Mouse (Mus musculus) kidney, embryonic 16.5 days (tissue): ENCODE data around the gene Nme1. TPM values are rescaled to one million over a fixed set of nuclear protein-coding genes. Genes with fewer than 3 reads are reported as not detected.

Source experiments
- ATAC-seq: fragments of 200-750 bp; cut with Nextera tagmentation; 2 replicates; pipeline ENCODE4 v1.8.0; 2017; ENCODE audit warnings: moderate TSS enrichment; ENCODE audit not compliant: low FRiP score, low TSS enrichment
- H3K27ac ChIP-seq: fragments of 300-500 bp; sonication (generic); 2 replicates; pipeline ENCODE4 v1.5.1; 2014; ENCODE audit warnings: low read length
- H3K27me3 ChIP-seq: fragments of 300-500 bp; sonication (generic); 2 replicates; pipeline ENCODE4 v1.6.1; 2014; ENCODE audit warnings: low read length, control low read depth, mixed read lengths; ENCODE audit not compliant: insufficient read depth
- H3K36me3 ChIP-seq: fragments of 300-500 bp; sonication (generic); 2 replicates; pipeline ENCODE4 v1.6.1; 2014; ENCODE audit warnings: low read length, control low read depth, mixed read lengths; ENCODE audit not compliant: insufficient read depth
- H3K4me1 ChIP-seq: fragments of 300-500 bp; sonication (generic); 2 replicates; pipeline ENCODE4 v1.6.1; 2014; ENCODE audit warnings: low read length, control low read depth, mixed read lengths; ENCODE audit not compliant: insufficient read depth
- H3K4me2 ChIP-seq: fragments of 300-500 bp; sonication (generic); replicated peaks from 2 replicates; pipeline ENCODE4 v1.6.1; 2014; ENCODE audit warnings: low read depth, low read length
- H3K4me3 ChIP-seq: fragments of 300-500 bp; sonication (generic); 2 replicates; pipeline ENCODE4 v1.5.1; 2014; ENCODE audit warnings: mild to moderate bottlenecking, low read length
- H3K9ac ChIP-seq: fragments of 300-500 bp; sonication (generic); replicated peaks from 2 replicates; pipeline ENCODE4 v1.6.1; 2014; ENCODE audit warnings: low read length
- H3K9me3 ChIP-seq: fragments of 300-500 bp; sonication (generic); 2 replicates; pipeline ENCODE4 v1.6.1; 2016; ENCODE audit warnings: low read length, control low read depth
- WGBS: fragments of 180-500 bp; shearing (Covaris S2); extraction: QIAGEN DNeasy Blood & Tissue Kit; methylation state at CpG from one replicate; pipeline ENCODE4 v1.1.7; 2014; 5-methylcytosine and 5-hydroxymethylcytosine counted together
- polyA plus RNA-seq: library from polyadenylated mRNA; unstranded; fragments of >200 nt; fragmentation: Nextera tagmentation; extraction: Ambion mirVana; gene quantifications from 2 replicates; pipeline ENCODE4 v1.2.1, GENCODE M21; 2015

The Nme1 gene
- polyA plus RNA-seq, 1 experiment from 2014 or later, result 162 TPM

DNA sequence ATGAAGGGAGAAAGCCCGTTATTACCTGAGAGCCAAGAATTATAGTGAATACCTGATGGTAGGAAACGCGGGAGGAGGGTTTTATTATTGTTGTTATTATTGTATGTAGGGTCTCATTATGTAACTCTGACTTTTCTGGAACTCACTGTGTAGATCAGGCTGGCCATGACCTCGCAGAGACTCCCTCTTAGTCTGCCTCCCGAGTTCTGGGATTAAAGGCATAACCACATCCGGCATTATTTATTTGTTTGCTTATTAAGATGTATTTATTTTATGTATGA, 467 bp upstream of the Nme1 start:
- H3K4me2 ChIP-seq, result peak overlapping the region; percentile 53
- peak overlapping the region; percentile 68 for H3K4me3 ChIP-seq
- peak overlapping the region; percentile 52; the same call in 1 of the 2 replicates for H3K9ac ChIP-seq
- H3K4me1 ChIP-seq, result peaks cover 8% of the 10 kb centered on the region
- no peaks in the 10 kb centered on the region for H3K27me3 ChIP-seq
- 51% methylated on average over 6 of the region's 6 CpGs for WGBS
- H3K36me3 ChIP-seq, result peaks cover 20% of the 10 kb centered on the region
- H3K27ac ChIP-seq, result peak overlapping the region; percentile 47; the same call in 1 of the 2 replicates
- no peak for ATAC-seq
- no peaks in the 10 kb centered on the region for H3K9me3 ChIP-seq

DNA sequence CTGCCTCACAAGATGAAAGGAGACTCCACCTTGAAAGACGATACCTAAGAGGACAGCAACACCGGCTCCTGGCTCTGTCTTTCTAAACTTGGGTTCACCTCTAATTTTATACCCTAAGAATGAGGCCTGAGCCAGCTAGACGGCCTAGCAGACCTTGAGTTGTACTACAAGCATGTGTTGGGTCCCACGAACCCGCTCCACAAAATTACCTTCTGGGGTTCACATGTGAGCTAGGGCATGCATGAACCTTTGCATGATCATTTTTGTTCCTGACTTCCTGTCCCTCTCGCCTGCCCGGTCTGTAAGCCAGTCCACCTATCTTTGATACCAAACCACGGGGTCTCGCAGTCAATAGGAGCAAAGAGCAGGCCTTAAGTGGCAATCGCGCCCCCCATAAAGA, 940 bp downstream of the Nme1 start:
- no peaks in the 10 kb centered on the region for H3K9me3 ChIP-seq
- H3K9ac ChIP-seq, result peak overlapping the region; percentile 75
- H3K27me3 ChIP-seq, result no peaks in the 10 kb centered on the region
- peak overlapping the region; percentile 70 for H3K27ac ChIP-seq
- WGBS, result 3% methylated on average over 11 of the region's 11 CpGs
- H3K36me3 ChIP-seq, result peaks cover 32% of the 10 kb centered on the region
- peak overlapping the region; percentile 54 for H3K4me2 ChIP-seq
- ATAC-seq, result no peak
- peaks cover 8% of the 10 kb centered on the region for H3K4me1 ChIP-seq
- H3K4me3 ChIP-seq, result peak overlapping the region; percentile 68

DNA sequence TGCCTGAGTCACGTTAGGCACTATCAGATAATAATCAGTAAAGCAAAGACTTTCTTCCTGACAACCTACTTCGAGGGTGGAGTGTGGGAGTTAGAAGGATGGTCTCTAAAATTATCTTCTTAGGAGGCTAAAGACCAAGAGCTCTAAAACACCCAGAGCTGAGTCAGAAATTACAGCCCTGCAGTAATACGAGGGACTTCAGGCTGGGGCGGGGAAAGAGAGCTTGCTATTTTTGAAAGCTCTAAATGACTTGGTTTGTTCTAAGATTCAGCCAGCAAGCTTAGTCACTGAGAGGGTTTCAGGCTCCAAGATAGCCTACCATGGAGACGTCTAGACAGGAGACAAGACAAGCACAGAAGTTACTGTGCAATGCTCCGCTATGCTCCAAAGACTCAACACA, 2.9 kb downstream of the Nme1 start:
- H3K36me3 ChIP-seq, result peaks cover 48% of the 10 kb centered on the region
- no peaks in the 10 kb centered on the region for H3K9me3 ChIP-seq
- peaks cover 8% of the 10 kb centered on the region for H3K4me1 ChIP-seq
- no peak overlapping the region for H3K27ac ChIP-seq
- no peak overlapping the region for H3K4me2 ChIP-seq
- H3K4me3 ChIP-seq, result no peak overlapping the region
- H3K9ac ChIP-seq, result no peak overlapping the region
- H3K27me3 ChIP-seq, result no peaks in the 10 kb centered on the region
- WGBS, result 90% methylated on average over 6 of the region's 6 CpGs
- ATAC-seq, result no peak

DNA sequence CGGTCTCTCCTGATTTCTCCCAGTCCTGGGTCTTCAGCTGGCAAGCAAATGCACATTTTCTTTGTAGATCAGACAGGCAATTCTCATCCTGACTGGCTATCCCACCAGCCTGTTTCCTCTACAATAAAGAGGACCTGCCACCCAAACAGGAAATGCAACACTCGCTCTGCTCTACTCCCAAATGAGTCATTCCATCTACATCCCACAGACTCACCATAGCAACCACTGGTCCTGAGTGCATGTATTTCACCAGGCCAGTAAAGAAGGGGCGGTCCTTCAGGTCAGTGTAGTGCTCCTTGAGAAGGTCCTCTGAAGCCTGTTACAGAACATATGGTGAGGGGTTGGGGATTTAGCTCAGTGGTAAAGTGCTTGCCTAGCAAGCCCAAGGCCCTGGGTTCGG, 5.3 kb downstream of the Nme1 start:
- H3K9me3 ChIP-seq, result no peaks in the 10 kb centered on the region
- H3K27me3 ChIP-seq, result no peaks in the 10 kb centered on the region
- H3K4me1 ChIP-seq, result peaks cover 4% of the 10 kb centered on the region; the same call in 1 of the 2 replicates
- H3K27ac ChIP-seq, result no peak overlapping the region
- H3K4me3 ChIP-seq, result no peak overlapping the region
- no peak overlapping the region for H3K4me2 ChIP-seq
- no peak for ATAC-seq
- whole genome bisulfite sequencing, result 78% methylated on average over 4 of the region's 4 CpGs
- H3K36me3 ChIP-seq, result peaks cover 70% of the 10 kb centered on the region
- H3K9ac ChIP-seq, result no peak overlapping the region

DNA sequence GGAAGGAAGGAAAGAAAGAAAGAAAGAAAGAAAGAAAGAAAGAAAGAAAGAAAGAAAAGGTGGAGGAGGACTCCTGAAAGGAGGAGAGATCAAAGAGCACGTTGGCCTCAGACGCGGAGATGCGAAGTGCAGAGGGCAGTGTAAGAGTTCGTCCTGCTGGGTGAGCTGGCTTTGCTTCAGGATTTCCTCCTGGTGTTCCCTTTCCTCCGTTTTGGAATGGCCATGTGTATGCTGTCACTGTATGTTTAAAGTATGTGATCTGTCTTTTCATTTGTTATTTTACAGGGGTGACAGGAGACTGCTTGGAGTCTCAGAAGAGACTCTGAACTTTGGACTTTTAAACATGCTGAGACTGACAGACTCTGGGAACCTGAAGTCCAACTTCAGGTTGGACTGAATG, 6.8 kb downstream of the Nme1 start:
- Histone ChIP-seq H3K4me3 (no peak overlapping the region), H3K27me3 (no peaks in the 10 kb centered on the region), H3K4me1 (peaks cover 3% of the 10 kb centered on the region), H3K9me3 (no peaks in the 10 kb centered on the region), H3K27ac (no peak overlapping the region), H3K4me2 (no peak overlapping the region), H3K36me3 (peaks cover 75% of the 10 kb centered on the region), H3K9ac (no peak overlapping the region)
- ATAC-seq, result no peak
- WGBS, result 86% methylated on average over 6 of the region's 6 CpGs

DNA sequence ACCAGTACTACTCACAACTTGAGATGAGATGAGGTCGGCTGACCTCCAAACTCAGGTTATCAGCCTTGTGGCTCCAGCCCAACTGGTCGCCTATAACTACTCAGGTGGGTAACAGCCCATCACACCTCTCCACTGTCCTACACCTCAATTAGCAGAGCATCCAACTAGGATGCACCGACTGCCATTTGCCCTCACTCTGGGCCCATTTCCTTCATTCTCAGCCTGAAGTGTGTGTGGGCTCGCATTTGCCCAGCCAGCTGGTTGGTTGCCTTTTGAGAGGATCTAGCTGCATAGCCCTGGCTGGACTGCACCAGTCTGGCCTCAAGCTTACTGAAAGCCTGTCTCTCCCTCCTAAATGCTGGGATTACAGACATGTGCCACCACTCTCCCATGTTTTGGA, 10.6 kb downstream of the Nme1 start:
- Histone ChIP-seq H3K27me3 (no peaks in the 10 kb centered on the region), H3K36me3 (peaks cover 56% of the 10 kb centered on the region), H3K4me3 (no peak overlapping the region), H3K4me1 (peaks cover 26% of the 10 kb centered on the region), H3K9me3 (no peaks in the 10 kb centered on the region), H3K4me2 (no peak overlapping the region), H3K27ac (no peak overlapping the region), H3K9ac (no peak overlapping the region)
- ATAC-seq, result no peak
- WGBS, result 67% methylated on average over 4 of the region's 4 CpGs

DNA sequence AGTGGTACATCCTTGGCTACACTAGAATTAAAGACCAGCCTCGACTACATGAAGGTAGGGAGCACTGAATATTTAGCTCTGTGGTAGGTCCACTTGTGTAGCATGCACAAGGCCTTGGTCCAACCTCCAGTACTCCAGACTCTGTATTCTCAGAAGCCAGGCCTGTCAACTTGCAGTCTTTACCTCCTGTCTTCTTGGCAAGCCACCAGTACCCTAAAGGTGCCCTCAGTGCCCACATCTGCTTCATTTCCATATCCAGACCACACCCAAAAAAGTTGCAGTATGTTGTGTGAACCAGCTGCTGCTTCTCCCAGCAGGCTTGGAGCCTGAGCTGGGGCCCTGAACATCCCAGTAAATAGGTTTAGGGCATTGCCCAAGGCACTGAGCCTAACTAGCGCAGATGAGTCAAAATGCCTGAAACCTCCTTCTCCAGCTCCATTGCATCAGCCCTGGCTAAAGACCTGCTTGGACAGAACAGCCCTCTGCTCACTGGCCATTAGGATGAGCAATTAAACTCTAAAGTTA, 11.2 kb downstream of the Nme1 start:
- no peak for ATAC-seq
- Histone ChIP-seq H3K36me3 (peaks cover 50% of the 10 kb centered on the region), H3K27ac (no peak overlapping the region), H3K27me3 (no peaks in the 10 kb centered on the region), H3K4me3 (no peak overlapping the region), H3K4me2 (no peak overlapping the region), H3K9me3 (no peaks in the 10 kb centered on the region), H3K4me1 (peaks cover 33% of the 10 kb centered on the region), H3K9ac (no peak overlapping the region)
- WGBS, result 93% methylated on average over 2 of the region's 2 CpGs

DNA sequence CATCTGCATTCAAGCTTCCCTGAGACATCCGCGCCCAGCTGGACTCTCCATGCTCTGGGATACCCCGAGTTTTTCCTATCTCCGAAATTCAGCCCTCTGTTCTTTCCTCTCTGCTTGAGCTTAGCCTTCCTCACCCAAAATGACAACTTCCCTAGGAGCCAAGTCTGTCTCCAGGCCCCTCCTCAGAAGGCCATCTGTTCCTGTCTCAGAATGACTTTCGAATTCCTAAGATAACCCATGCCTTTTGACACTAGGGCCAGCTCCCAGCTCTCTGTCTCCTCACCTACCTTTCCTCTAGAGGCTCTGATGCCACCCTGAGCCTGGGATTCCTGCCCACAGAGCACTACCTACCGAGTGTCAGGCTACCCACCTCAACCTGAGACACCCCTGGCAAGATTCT, 12.2 kb downstream of the Nme1 start, which contains the start of gene Nme2:
Gene Nme2 (minus strand): TSS at position 101 of the 400 bp plus-strand sequence.
- H3K4me1 ChIP-seq, result peaks cover 35% of the 10 kb centered on the region
- no peaks in the 10 kb centered on the region for H3K9me3 ChIP-seq
- H3K4me3 ChIP-seq, result peak within 1 kb of the TSS; percentile 88
- peak; percentile 27; the same call in 1 of the 2 replicates for ATAC-seq
- no peaks in the 10 kb centered on the region for H3K27me3 ChIP-seq
- peak within 1 kb of the TSS; percentile 83 for H3K9ac ChIP-seq
- peaks cover 52% of the 10 kb centered on the region for H3K36me3 ChIP-seq
- peak within 1 kb of the TSS; percentile 94 for H3K27ac ChIP-seq
- H3K4me2 ChIP-seq, result peak within 1 kb of the TSS; percentile 92
- WGBS, result 1% methylated on average over 6 of the region's 6 CpGs

DNA sequence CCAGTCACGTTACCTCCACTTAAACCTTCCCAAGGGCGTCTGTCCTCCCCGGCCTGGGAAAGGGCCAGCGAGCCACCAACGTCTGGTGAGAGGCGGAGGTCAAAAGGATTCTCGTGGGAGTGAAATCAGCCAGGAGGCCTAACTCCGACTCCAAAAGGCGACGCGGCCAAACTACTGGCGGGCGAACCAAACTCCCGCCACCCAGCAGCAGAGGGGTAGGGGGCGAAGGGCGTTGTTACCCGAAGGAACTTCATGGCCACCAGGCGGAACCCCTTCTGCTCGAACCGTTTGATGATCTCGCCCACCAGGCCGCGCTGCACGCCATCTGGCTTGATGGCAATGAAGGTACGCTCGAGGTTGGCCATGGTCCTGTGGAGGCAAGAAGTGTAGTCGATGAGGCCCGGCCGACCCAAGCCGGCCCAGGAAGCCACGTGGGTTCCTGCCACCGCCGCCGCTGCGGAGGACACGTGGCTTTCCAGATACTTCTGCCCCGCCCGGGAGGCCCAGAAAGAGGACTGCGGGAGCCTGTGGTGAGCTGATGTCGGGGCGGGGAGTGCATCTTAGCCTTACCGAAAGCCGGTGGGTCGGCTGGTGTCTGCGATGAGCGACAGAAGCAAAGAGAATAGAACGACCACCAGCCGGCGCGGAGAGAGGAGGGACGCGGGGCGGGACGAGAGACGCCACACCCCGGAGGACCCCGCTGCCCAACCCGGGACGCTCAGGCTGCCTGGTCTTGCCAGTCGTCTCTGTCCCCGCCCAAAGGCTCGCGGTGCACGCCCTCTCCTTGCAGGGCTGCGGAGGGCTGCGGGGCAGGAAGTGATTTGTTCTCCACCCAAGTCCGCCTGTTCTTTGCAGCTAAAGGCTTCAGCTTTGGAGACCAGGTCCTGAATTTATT, 12.8 kb downstream of the Nme1 start:
- under 1% methylated on average over 64 of the region's 67 CpGs for WGBS
- peaks cover 53% of the 10 kb centered on the region for H3K36me3 ChIP-seq

DNA sequence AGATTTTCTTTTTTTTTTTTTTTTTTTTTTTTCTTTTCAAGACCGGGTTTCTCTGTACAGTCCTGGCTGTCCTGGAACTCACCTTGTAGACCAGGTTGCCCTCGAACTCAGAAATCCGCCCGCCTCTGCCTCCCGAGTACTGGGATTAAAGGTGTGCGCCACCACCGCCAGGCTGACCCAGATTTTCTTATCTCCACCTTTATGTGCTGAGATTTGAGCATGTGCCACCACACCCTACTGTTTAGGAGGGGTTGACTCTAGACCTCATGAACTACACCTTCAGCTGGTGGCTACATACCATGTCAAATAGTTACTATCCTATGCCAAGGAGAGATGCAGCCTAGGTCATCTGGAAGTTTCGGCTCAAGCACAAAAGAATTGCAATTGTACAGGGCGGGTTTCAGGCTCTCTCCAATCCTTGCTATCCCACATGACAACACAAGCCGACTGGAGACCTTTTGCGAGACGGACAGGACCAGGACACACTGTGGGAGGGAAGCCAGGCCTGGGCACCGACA, 13.5 kb downstream of the Nme1 start:
- Histone ChIP-seq H3K27ac (peak overlapping the region; percentile 94), H3K27me3 (no peaks in the 10 kb centered on the region), H3K4me3 (peak overlapping the region; percentile 88), H3K4me2 (peak overlapping the region; percentile 92), H3K4me1 (peaks cover 35% of the 10 kb centered on the region), H3K36me3 (peaks cover 53% of the 10 kb centered on the region), H3K9ac (peak overlapping the region; percentile 83), H3K9me3 (no peaks in the 10 kb centered on the region)
- peak; percentile 7; the same call in 1 of the 2 replicates for ATAC-seq
- 45% methylated on average over 13 of the region's 13 CpGs for WGBS

More for the DNA sequence above, 12.8 kb downstream of the Nme1 start:
- peak; percentile 99 for ATAC-seq
- H3K9me3 ChIP-seq, result no peaks in the 10 kb centered on the region
- peak overlapping the region; percentile 92 for H3K4me2 ChIP-seq
- peaks cover 35% of the 10 kb centered on the region for H3K4me1 ChIP-seq
- H3K9ac ChIP-seq, result peak overlapping the region; percentile 83
- peak overlapping the region; percentile 88 for H3K4me3 ChIP-seq
- H3K27ac ChIP-seq, result peak overlapping the region; percentile 94
- H3K27me3 ChIP-seq, result no peaks in the 10 kb centered on the region
